Mouse (Mus musculus) cerebellum, adult (tissue): ENCODE data around the gene Xylt1.

Source experiments
- ATAC-seq: cut with Nextera tagmentation; 2 replicates; pipeline ENCODE4 v1.9.2; 2017; ENCODE audit warnings: mild to moderate bottlenecking, moderate library complexity, mixed read lengths; ENCODE audit not compliant: insufficient number of reproducible peaks, low FRiP score, low TSS enrichment

Gene Xylt1

DNA sequence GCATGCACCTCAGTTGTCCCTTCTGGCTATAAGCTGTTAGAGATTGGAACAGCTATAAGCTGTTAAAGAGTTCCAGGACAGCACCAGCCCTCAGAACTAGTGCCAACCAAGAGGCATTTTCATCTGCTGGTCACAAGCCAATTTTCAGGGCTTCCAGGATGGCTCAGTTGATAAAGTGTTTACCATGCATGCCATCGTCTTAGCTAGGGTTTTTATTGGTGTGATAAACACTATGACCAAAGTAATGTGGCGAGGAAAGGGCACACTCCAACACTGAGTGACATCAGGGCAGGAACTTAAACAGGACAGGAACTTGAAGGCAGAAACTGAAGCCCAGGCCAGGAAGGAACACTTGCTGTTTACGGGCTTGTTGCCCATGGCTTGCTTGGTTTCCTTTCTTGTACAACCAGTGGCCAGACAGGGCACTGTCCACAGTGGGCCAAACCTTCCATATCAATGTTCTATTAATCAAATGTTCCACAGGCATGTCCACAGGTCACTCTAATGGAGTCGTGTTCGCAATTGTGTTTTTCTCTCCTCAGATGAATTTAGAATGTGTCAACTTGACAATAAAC, 49.7 kb downstream of the Xylt1 start:
- no peak for ATAC-seq

DNA sequence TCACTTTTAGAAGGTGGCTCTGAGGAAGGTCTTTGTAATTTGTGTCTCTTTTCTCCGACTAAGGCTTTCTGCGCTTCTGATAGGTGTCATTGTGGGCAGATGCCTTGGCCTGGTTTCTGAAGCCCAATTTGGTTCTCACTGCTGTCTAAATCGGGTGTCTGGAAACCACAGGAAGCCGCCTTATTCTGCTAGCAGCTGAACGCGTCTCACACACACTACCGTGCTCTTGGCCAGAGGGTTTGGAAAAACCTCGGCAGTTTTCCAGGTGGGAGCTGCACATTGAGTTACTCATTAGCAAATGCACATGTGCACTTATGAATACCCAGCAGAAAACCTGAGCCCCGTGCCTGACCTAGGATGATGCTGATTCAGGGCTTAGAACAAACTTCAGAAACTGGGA, 52.9 kb downstream of the Xylt1 start:
- no peak for ATAC-seq

DNA sequence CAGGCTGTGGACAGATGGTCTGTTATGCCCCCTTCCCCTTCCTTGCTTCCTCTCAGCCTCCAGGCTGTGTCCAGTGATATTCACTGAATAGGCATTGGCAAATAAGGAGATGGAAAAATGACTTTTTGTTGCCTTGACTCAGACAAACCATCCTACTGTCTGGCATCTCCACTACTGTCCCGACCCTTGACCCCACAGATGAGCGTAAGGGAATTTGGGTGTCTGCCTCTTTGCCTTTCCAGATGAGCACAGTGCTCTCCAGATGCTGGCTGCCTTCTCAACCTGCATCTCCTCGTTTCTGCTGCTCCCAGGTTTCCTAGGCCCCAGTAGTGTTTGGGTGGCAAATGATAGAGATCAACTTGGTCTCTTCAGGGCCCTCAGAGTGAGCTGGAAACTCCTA, 54.3 kb downstream of the Xylt1 start:
- ATAC-seq, result no peak

DNA sequence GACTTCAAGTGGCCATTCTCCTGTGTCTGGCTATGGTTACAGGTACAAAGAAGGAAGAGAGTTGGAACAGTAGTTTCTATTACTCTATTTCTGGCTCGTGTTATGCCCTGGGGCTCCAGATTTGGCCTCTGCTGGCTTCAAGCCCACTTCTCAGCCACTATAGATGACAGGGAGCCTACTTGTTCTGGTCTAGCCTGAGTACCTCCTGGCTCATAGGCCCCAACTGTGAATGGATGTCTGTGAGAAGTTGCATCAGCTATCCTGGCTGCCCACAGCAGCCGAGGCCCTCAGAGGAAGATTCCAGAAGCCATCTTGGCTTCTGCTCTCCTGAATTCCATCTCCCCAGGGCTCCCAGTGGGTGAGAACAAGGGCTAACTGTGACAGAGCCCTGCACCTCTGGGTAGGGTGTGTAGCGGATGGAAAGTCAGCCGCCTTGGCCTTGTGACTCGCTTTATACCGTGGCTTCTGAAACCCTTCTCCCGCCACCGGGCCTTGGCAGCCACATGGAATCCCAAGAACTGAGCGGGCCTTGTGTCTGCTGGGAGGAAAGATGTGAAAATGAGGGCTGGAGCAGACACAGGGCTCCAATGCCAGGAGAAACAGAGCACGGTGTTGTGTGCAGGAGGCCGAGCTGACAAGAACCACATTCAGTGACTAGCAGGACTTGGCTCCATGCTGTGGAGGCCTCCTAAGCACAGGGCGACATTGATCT, 55.1 kb downstream of the Xylt1 start:
- no peak for ATAC-seq

DNA sequence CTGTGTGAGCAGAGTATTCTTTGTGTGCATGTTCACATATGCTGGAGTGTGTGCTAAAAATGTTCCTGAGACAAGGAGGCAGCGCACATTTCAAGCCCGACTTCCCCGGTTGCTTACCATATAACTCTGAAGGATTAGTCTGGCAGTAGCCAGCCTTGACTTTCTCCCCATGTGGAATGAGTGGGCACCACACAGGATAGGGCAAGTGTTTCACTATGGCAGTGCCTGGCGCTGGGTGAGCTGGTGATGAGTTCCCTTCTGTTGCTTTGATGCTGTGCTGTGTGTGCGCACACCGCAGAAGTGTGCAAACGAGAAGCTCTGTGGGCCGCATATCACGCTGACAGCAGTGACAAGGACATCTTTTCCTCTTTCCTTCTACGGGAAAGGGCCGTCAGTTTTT, 56.1 kb downstream of the Xylt1 start:
- no peak for ATAC-seq

DNA sequence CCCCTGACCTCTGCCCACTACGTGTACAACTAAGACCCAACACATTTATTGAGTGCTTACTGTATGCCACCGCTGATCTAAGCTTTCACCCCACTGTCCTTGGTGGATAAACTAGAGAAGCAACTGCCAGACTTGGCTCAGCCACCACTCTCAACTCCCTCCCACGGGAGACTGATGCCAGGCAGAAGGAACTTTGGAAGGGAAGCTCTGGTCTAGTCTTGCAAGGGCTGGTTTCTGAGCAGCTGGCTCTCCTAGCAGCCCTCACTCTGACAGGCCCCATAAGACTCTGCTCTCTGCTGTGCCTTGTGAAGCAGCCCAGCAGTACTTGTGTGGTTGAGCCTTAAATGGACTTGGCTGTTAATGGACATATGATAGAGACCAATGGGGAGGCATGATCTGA, 60.2 kb downstream of the Xylt1 start:
- no peak for ATAC-seq

DNA sequence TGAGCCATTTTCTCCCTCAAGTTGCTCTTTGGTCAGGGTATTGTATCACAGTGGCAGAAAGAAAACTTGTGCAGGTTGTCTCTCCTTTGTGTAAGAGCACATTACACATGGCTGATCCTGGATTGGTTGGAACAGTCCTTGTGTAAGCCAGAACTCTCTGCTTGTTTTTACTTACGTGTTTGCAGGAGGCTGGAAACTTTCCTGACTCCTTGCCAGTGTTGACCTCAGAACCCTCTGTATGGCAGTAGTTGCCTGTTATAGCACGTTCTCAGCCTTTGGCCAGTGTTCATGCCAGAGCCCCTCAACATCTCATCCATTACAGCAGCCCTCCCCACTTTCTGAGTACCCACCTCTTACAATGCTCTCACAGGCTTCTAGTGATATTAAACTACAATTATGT, 61.9 kb downstream of the Xylt1 start:
- ATAC-seq, result no peak

DNA sequence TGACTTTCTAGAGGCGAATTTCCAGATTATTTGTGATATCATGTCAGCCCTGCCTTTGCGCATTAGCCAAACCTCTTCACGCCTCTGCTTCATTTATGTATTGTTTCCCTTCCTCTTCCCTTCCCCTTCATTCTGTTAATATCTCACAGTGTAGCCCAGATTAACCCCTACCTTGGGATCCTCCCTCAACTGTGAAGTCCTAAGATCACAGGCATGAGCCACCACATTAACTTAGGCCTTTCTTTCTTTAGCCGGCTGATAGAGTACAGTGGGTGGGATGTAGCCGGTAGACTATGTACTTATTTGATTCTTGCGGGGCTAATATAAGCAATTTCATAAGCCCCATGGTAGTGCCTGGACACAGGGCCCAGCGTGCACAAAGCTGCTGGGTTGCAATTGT, 62.4 kb downstream of the Xylt1 start:
- ATAC-seq, result no peak

DNA sequence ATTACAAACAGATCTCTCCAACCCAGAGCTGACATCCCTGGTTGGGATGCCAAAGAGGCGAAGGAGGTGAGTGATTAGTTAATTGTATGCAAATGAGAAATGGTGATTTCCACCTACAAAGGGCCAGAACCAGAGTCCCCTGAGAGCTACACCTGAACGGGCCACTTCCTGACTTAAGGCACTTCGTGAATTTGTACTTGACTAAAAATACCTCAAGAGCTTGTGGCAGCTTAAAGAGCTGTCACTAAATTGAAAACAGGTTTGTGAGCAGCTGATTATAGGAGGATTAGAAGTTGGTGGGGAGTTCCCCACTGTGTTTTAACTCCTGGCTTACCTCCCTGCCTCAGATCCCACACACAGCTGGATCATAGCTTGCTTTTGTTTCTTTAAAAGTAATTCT, 64.7 kb downstream of the Xylt1 start:
- no peak for ATAC-seq

DNA sequence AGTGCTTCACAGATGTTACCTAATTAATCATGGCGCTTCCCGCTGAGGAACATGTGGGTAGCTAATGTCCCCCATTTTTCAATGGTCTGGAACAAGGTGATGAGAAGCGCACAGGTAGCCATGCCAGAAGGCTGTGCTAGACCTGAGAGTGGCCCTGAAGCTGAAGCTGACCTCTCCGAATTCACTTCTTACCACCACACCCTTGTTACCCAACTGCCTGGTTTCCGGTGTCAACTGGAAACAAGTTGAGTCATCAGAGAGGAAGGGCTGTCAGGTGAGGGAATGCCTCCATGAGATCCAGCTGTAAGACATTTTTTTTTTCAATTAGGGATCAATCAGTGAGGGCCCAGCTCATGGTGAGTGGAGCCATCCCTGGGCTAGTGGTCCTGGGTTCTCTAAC, 68.8 kb downstream of the Xylt1 start:
- ATAC-seq, result no peak

DNA sequence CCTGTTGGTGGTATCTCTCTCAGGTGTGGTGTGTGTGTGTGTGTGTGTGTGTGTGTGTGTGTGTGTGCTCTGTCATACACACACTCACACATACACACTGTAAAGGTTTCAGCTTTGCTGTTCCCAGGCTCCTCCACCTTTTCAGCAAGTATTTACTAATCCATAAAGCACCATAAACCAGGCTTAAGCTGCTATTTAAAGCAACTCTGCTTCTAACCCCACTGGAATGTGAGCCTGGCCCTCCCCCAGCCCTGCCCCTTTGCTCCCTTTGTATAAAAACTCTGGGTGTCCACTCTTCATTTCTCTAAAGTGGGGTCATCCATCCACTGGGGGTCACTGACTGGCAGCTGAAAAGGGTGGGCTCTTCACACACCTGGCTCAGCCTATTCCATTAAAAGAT, 70.4 kb downstream of the Xylt1 start:
- ATAC-seq, result no peak

DNA sequence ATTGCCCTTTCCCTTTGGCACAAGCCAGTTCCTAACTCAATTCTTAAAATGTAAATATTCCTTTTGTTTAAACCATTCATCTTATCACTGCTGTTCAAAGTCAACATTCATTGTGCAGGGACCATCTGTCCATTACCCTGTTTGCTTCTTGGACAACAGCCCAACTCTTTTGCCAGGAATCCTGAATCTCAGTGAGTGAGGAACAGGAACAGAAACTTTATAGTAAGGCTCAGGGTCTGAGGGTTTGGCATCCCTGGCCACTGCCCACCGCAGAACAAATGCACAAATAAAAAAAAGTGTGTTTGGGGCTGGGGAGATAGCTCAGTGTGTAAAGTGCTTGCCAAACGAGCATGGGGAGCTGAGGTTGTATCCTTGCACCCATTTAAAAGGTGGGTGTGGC, 71.5 kb downstream of the Xylt1 start:
- ATAC-seq, result no peak

DNA sequence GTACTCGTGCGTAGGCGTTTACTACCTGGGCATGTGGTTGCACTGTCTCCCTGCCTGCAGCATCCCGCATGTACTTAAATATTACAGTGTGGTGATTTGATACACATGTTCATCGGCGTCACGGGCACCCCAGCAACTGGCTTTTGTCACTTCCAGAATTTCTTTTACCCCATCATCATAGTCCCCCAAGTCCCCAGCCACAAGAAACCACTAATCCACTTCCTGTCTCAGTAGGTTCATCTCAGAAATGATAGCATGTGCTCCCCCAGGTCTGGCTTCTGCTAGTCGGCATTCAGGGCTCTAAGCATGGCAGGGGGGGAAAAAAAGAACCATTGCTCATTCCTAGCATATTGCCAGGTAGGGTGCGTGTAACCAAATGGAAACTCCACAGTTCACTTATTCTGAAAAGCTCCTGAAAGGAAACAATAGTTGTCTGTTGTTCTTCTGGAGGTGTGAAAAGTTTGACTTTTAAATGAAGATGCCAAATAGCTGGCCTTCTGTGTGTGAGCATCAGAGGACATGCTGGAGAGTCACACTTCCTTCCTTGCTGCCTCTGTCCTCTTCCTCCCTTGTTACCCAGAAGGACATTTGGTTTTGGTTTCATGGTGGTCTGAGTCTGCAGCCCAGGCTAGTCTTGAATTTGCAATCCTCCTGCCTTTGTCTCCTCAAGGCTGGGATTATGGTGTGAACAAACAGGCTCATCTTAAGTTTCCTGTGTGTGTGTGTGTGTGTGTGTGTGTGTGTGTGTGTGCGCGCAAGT, 74.2 kb downstream of the Xylt1 start:
- ATAC-seq, result no peak

DNA sequence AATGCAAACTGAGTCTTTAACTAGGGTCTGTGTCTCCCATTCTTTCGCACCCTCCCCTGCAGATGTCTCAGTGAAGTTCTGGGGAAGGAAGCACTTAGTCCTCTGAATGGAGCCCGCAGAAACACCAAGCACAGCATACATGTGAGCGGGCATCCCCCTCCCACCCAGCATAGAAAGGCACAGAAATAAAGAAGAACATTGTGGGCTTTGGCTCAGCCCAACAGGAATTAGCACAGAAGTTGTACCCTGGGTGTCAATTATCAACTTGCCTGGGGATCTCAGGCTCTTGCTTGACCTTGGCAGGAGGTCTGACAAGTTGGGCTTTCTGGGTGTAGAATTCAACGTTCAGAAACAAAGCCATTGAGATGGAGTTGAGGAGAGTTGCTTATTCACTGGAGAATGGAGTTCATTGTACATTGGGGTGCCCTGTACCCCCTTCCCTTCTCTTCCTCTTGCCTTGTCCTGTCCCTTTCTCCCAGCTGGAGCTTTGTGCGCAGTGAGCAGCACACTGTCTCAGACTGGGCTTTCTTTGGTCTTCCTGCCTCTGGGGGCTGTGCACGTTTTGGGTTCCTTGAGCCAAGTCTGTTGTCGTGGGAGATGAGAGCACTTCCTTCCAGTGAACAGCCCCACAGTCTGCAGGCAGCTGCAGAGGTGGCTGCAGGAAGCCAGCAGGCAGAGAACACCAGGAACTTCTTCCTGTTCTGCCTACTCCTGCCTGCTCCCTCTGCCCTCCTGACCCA, 81.6 kb downstream of the Xylt1 start:
- no peak for ATAC-seq

DNA sequence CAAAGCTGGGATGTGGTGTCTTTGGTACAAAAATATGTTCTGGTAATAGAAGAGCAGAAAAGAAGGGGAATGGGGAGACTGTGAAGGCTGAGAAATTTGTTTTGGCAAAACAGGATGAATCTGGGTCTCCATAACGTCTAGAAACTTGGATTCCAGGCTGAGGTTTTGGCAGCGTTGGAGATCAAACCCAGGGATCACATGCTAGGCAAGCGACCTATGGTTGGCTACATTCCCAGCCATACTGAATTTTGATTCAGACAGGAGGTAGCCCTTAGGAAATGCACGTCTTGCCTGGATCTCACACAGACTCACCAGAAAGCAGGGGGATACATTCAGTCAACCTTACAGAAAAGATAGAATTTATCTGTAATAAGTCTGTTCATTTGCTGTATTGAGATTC, 84.2 kb downstream of the Xylt1 start:
- no peak for ATAC-seq

DNA sequence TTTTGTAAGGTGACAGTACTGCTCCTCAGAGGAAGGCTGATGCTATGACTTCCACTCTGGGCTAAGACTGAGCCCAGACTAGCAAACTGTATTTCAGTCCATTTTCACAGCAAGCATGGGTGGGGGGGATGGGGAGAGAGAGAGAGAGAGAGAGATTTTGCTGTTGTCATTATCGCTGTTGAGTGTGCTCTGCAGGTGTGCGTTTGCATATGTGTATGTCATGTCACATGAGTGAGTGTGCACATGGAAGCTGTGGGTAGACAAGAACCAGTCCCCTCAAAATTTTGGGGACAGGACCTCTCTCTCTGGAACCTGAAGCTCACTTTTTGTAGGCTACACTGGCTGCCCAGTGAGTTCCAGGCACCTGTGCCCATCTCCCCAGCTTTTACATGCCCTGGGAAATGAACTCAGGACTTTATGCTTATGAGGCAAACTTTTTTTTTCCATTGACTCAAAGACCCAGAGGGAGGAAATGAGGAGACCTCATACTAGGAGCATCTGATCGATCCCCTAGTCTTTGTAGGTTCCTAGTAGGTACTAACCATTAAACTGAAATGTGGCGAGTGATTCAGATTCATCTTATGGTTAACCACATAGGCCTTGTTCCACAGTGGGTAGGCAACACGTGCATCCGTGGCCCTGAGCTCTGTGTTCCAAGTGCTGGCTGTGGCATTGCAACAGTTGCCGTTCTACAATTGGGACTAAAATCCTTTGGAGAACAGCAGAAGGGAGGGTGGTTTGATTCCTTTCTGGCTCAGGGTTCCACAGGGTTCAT, 85.4 kb downstream of the Xylt1 start:
- no peak for ATAC-seq

DNA sequence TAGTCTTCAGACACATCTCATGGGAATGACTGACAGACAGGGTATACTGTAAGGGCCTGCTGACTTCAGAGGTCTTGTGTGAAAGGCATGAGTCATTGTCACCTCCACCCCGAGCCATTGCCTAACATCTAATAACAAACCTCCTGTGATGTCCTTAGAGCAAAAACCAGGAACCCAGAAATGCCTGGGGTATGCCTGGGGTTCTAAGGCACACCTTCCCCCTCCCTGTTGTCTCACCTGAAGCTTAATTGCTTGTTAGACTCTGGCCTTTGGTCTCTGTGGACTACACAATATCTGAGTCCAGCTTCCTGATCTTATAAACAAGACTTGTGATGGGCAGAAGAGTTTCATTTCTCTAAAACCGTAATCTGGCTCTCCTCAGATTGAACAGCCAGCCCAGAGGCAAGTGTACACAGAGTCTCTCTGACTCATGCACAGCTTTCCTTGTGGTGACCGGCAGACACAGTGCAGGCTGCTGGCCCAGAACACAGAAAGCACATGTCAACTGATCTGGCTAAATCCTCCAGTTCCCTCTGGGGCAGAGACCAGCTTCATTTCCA, 89.5 kb downstream of the Xylt1 start:
- ATAC-seq, result no peak

DNA sequence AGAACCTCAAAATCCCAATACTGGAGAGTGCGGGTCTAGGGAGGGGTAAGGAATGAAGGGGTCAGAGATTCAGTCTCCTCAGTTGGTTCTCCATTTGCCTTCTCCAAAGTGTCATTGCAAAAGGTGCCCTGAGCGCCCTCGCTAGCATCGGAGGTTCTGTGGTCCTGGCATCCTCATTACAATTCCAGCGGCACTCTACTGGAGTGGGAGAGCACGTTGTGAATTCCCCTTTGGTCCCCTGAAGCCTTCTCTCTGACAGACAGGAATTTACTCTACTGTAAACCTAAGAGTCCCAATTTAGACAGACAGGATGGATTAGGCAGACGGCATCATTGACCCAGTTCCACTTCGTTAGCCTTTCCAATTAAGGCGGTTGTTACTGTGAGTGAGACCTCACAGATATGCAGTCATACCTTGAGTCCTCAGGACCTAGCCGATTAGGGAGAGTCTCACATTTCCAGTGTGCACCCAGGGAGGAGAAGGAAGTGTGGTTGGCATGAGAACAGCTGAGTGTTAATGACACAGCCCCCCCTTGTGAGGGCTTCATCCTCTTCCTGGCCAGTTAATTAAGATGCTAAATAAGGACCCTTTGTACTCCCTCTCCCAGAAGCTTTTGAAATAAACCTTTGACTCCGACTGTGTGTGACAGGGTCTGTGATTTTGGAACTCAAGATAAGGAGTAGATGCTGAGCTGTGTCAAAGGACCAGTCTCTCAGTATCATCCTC, 91.4 kb downstream of the Xylt1 start:
- ATAC-seq, result no peak
